Mouse (Mus musculus) olfactory bulb, adult 2 months (tissue): Measurements from ENCODE around the gene Spata17. TPM values are rescaled to one million over a fixed set of nuclear protein-coding genes. Genes with fewer than 3 reads are reported as not detected.

ENCODE experiments used
- H3K27ac ChIP-seq: fragments of 200-500 bp; 2 replicates; pipeline ENCODE4 v1.5.1; 2012; ENCODE audit warnings: low read depth, low read length; ENCODE audit not compliant: insufficient read depth
- H3K4me1 ChIP-seq: fragments of 200-500 bp; 2 replicates; pipeline ENCODE4 v1.6.1; 2012; ENCODE audit warnings: low read length; ENCODE audit not compliant: control insufficient read depth, insufficient read depth
- H3K4me3 ChIP-seq: fragments of 200-500 bp; 2 replicates; pipeline ENCODE4 v1.5.1; 2012; ENCODE audit warnings: mild to moderate bottlenecking, low read depth, low read length, moderate library complexity; ENCODE audit not compliant: insufficient read depth
- CTCF ChIP-seq: fragments of 200-500 bp; IDR thresholded peaks from 2 replicates; pipeline ENCODE4 v1.5.1; 2012; ENCODE audit warnings: low read depth, mild to moderate bottlenecking, low read length, moderate library complexity; ENCODE audit not compliant: insufficient read depth
- POLR2A ChIP-seq: fragments of 200-500 bp; IDR thresholded peaks from 2 replicates; pipeline ENCODE4 v1.6.1; 2012; ENCODE audit warnings: mild to moderate bottlenecking, low read depth, low read length, moderate library complexity; ENCODE audit not compliant: insufficient read depth
- WGBS: fragments of 180-500 bp; shearing (Covaris S2); methylation state at CpG from one replicate; pipeline ENCODE4 v1.1.7; 2018; 5-methylcytosine and 5-hydroxymethylcytosine counted together
- polyA plus RNA-seq: library from polyadenylated mRNA; stranded (reverse); fragments of >200 nt; gene quantifications from 2 replicates; pipeline ENCODE4 v1.2.4, GENCODE M21; 2012; ENCODE audit warnings: low replicate concordance; ENCODE audit not compliant: missing spikeins, insufficient read depth, insufficient read length

The Spata17 gene
- not detected in 2 replicates for polyA plus RNA-seq

- no peaks in the 10 kb centered on the region for H3K4me1 ChIP-seq
- H3K4me3 ChIP-seq: peak within 1 kb of the TSS; percentile 93
- TF ChIP-seq POLR2A (peak; percentile 64), CTCF (no peak)
- under 1% methylated on average over 58 of the region's 58 CpGs for WGBS
- peak within 1 kb of the TSS; percentile 84 for H3K27ac ChIP-seq
These were observed at the start of gene Spata17, which contains the start of gene Gpatch2 for GRCm38 (mm10) chr1:187215181-187216116. TSS of gene Spata17 (minus strand) at chr1:187215465. TSS of gene Gpatch2 (plus strand) at chr1:187215508.

GRCm38 (mm10) chr1:187258756-187259155, 43.5 kb upstream of the Spata17 start:
- WGBS: 85% methylated on average over 4 of the region's 4 CpGs
- no peak overlapping the region for H3K4me3 ChIP-seq
- H3K4me1 ChIP-seq: no peaks in the 10 kb centered on the region
- H3K27ac ChIP-seq: no peak overlapping the region
- TF ChIP-seq CTCF: no peak
- no peak for TF ChIP-seq POLR2A

- no peaks in the 10 kb centered on the region for H3K4me1 ChIP-seq
- no peak overlapping the region for H3K4me3 ChIP-seq
- 100% methylated on average over 1 of the region's 1 CpGs for WGBS
- no peak overlapping the region for H3K27ac ChIP-seq
- TF ChIP-seq POLR2A: no peak
- no peak for TF ChIP-seq CTCF
These were observed 35.5 kb upstream of the Spata17 start for GRCm38 (mm10) chr1:187250741-187251262.

- Histone ChIP-seq H3K4me1 (no peaks in the 10 kb centered on the region), H3K27ac (no peak overlapping the region), H3K4me3 (no peak overlapping the region)
- TF ChIP-seq CTCF (no peak), POLR2A (no peak)
- 89% methylated on average over 5 of the region's 5 CpGs for WGBS
These were observed 29.5 kb upstream of the Spata17 start for GRCm38 (mm10) chr1:187244734-187245133.

- 95% methylated on average over 5 of the region's 5 CpGs for WGBS
These were observed 26.1 kb upstream of the Spata17 start for GRCm38 (mm10) chr1:187241329-187241728.

GRCm38 (mm10) chr1:187240304-187240703, 25.0 kb upstream of the Spata17 start:
- 98% methylated on average over 3 of the region's 3 CpGs for WGBS
- Histone ChIP-seq H3K4me1 (no peaks in the 10 kb centered on the region), H3K4me3 (no peak overlapping the region), H3K27ac (no peak overlapping the region)
- no peak for TF ChIP-seq POLR2A
- TF ChIP-seq CTCF: no peak

More at GRCm38 (mm10) chr1:187241329-187241728, 26.1 kb upstream of the Spata17 start:
- Histone ChIP-seq H3K4me1 (no peaks in the 10 kb centered on the region), H3K27ac (no peak overlapping the region), H3K4me3 (no peak overlapping the region)
- no peak for TF ChIP-seq CTCF
- no peak for TF ChIP-seq POLR2A

- no peak overlapping the region for H3K27ac ChIP-seq
- 89% methylated on average over 4 of the region's 4 CpGs for WGBS
- H3K4me1 ChIP-seq: no peaks in the 10 kb centered on the region
- H3K4me3 ChIP-seq: no peak overlapping the region
- TF ChIP-seq CTCF: no peak
- no peak for TF ChIP-seq POLR2A
These were observed 22.8 kb upstream of the Spata17 start for GRCm38 (mm10) chr1:187238061-187238460.

- H3K27ac ChIP-seq: no peak overlapping the region
- no peak for TF ChIP-seq POLR2A
- no peak for TF ChIP-seq CTCF
- H3K4me1 ChIP-seq: no peaks in the 10 kb centered on the region
- 88% methylated on average over 6 of the region's 6 CpGs for WGBS
- no peak overlapping the region for H3K4me3 ChIP-seq
These were observed 21.0 kb upstream of the Spata17 start for GRCm38 (mm10) chr1:187236296-187236695.

- Histone ChIP-seq H3K27ac (no peak overlapping the region), H3K4me1 (no peaks in the 10 kb centered on the region; the same call in 1 of the 2 replicates), H3K4me3 (no peak overlapping the region)
- WGBS: 96% methylated on average over 3 of the region's 3 CpGs
- TF ChIP-seq CTCF (no peak), POLR2A (no peak)
These were observed 19.9 kb upstream of the Spata17 start for GRCm38 (mm10) chr1:187235161-187235560.
